Mouse (Mus musculus): ENCODE measurements around the gene Ctla4. TPM values are rescaled to one million over a fixed set of nuclear protein-coding genes. Genes with fewer than 3 reads are reported as not detected.

Ctla4 gene
- polyA plus RNA-seq, 1 experiment from 2014 or later: not detected

- H3K9ac ChIP-seq (ENCODE audit: low read depth, low read length): no peak overlapping the region
- H3K27ac ChIP-seq: no peak overlapping the region
- H3K27me3 ChIP-seq (ENCODE audit: insufficient read depth, low read length): no peaks in the 10 kb centered on the region
- no peak for ATAC-seq (replicated peaks; ENCODE audit: low FRiP score, low read depth)
- 84% methylated on average over 3 of the region's 3 CpGs for WGBS
- H3K4me1 ChIP-seq (replicated peaks; ENCODE audit: insufficient read depth, low read length): no peaks in the 10 kb centered on the region
- no peak overlapping the region for H3K4me3 ChIP-seq (replicated peaks; ENCODE audit: low read depth, low read length)
- no peaks in the 10 kb centered on the region for H3K9me3 ChIP-seq (replicated peaks; ENCODE audit: low read length)
- no peaks in the 10 kb centered on the region for H3K36me3 ChIP-seq (ENCODE audit: insufficient read depth, low read length)
- DNase-seq (ENCODE audit: low spot score): no peak
- no peak overlapping the region for H3K4me2 ChIP-seq (ENCODE audit: low read length)
- TF ChIP-seq CTCF (IDR thresholded peaks at IDR 0.05; ENCODE audit: low read depth): no peak
These were observed 53.2 kb downstream of the Ctla4 start for GRCm38 (mm10) chr1:60940023-60940422.

- Histone ChIP-seq H3K4me3 (replicated peaks; ENCODE audit: low read depth, low read length) (no peak overlapping the region), H3K4me2 (ENCODE audit: low read length) (no peak overlapping the region), H3K27me3 (ENCODE audit: insufficient read depth, low read length) (no peaks in the 10 kb centered on the region), H3K9me3 (replicated peaks; ENCODE audit: low read length) (no peaks in the 10 kb centered on the region), H3K4me1 (replicated peaks; ENCODE audit: insufficient read depth, low read length) (no peaks in the 10 kb centered on the region), H3K36me3 (ENCODE audit: insufficient read depth, low read length) (no peaks in the 10 kb centered on the region), H3K9ac (ENCODE audit: low read depth, low read length) (no peak overlapping the region), H3K27ac (no peak overlapping the region)
- ATAC-seq (replicated peaks; ENCODE audit: low FRiP score, low read depth): no peak
- DNase-seq (ENCODE audit: low spot score): no peak
- TF ChIP-seq CTCF (IDR thresholded peaks at IDR 0.05; ENCODE audit: low read depth): no peak
- 79% methylated on average over 1 of the region's 1 CpGs for WGBS
These were observed 53.8 kb downstream of the Ctla4 start for GRCm38 (mm10) chr1:60940620-60941019.

- no peaks in the 10 kb centered on the region for H3K4me1 ChIP-seq (replicated peaks; ENCODE audit: insufficient read depth, low read length)
- H3K9me3 ChIP-seq (replicated peaks; ENCODE audit: low read length): no peaks in the 10 kb centered on the region
- no peak overlapping the region for H3K4me3 ChIP-seq (replicated peaks; ENCODE audit: low read depth, low read length)
- no peak overlapping the region for H3K27ac ChIP-seq
- ATAC-seq (replicated peaks; ENCODE audit: low FRiP score, low read depth): no peak
- no peak for DNase-seq (ENCODE audit: low spot score)
- 86% methylated on average over 5 of the region's 5 CpGs for WGBS
- H3K4me2 ChIP-seq (ENCODE audit: low read length): no peak overlapping the region
- H3K9ac ChIP-seq (ENCODE audit: low read depth, low read length): no peak overlapping the region
- no peak for TF ChIP-seq CTCF (IDR thresholded peaks at IDR 0.05; ENCODE audit: low read depth)
- no peaks in the 10 kb centered on the region for H3K36me3 ChIP-seq (ENCODE audit: insufficient read depth, low read length)
- H3K27me3 ChIP-seq (ENCODE audit: insufficient read depth, low read length): no peaks in the 10 kb centered on the region
These were observed 54.6 kb downstream of the Ctla4 start for GRCm38 (mm10) chr1:60941056-60942048.

- H3K4me3 ChIP-seq (replicated peaks; ENCODE audit: low read depth, low read length): no peak overlapping the region
- H3K27ac ChIP-seq: no peak overlapping the region
- no peaks in the 10 kb centered on the region for H3K9me3 ChIP-seq (replicated peaks; ENCODE audit: low read length)
- TF ChIP-seq CTCF (IDR thresholded peaks at IDR 0.05; ENCODE audit: low read depth): no peak
- DNase-seq (ENCODE audit: low spot score) (no peak), ATAC-seq (replicated peaks; ENCODE audit: low FRiP score, low read depth) (no peak)
- no peak overlapping the region for H3K4me2 ChIP-seq (ENCODE audit: low read length)
- WGBS: 83% methylated on average over 2 of the region's 2 CpGs
- no peak overlapping the region for H3K9ac ChIP-seq (ENCODE audit: low read depth, low read length)
- no peaks in the 10 kb centered on the region for H3K36me3 ChIP-seq (ENCODE audit: insufficient read depth, low read length)
- no peaks in the 10 kb centered on the region for H3K27me3 ChIP-seq (ENCODE audit: insufficient read depth, low read length)
- H3K4me1 ChIP-seq (replicated peaks; ENCODE audit: insufficient read depth, low read length): no peaks in the 10 kb centered on the region
These were observed 56.1 kb downstream of the Ctla4 start for GRCm38 (mm10) chr1:60942921-60943320.

GRCm38 (mm10) chr1:60945633-60946401 lies 59.0 kb downstream of the Ctla4 start:
- no peak overlapping the region for H3K27ac ChIP-seq
- no peak for TF ChIP-seq CTCF (IDR thresholded peaks at IDR 0.05; ENCODE audit: low read depth)
- no peak overlapping the region for H3K4me2 ChIP-seq (ENCODE audit: low read length)
- H3K27me3 ChIP-seq (ENCODE audit: insufficient read depth, low read length): no peaks in the 10 kb centered on the region
- ATAC-seq (replicated peaks; ENCODE audit: low FRiP score, low read depth) (no peak), DNase-seq (ENCODE audit: low spot score) (no peak)
- H3K36me3 ChIP-seq (ENCODE audit: insufficient read depth, low read length): no peaks in the 10 kb centered on the region
- no peak overlapping the region for H3K9ac ChIP-seq (ENCODE audit: low read depth, low read length)
- no peaks in the 10 kb centered on the region for H3K4me1 ChIP-seq (replicated peaks; ENCODE audit: insufficient read depth, low read length)
- H3K4me3 ChIP-seq (replicated peaks; ENCODE audit: low read depth, low read length): no peak overlapping the region
- WGBS: 79% methylated on average over 8 of the region's 8 CpGs
- H3K9me3 ChIP-seq (replicated peaks; ENCODE audit: low read length): no peaks in the 10 kb centered on the region

GRCm38 (mm10) chr1:60948112-60948511 lies 61.3 kb downstream of the Ctla4 start:
- no peak overlapping the region for H3K4me2 ChIP-seq (ENCODE audit: low read length)
- ATAC-seq (replicated peaks; ENCODE audit: low FRiP score, low read depth): no peak
- H3K36me3 ChIP-seq (ENCODE audit: insufficient read depth, low read length): no peaks in the 10 kb centered on the region
- no peak for DNase-seq (ENCODE audit: low spot score)
- no peak overlapping the region for H3K4me3 ChIP-seq (replicated peaks; ENCODE audit: low read depth, low read length)
- no peaks in the 10 kb centered on the region for H3K4me1 ChIP-seq (replicated peaks; ENCODE audit: insufficient read depth, low read length)
- no peak for TF ChIP-seq CTCF (IDR thresholded peaks at IDR 0.05; ENCODE audit: low read depth)
- no peak overlapping the region for H3K27ac ChIP-seq
- WGBS: 68% methylated on average over 6 of the region's 6 CpGs
- no peaks in the 10 kb centered on the region for H3K27me3 ChIP-seq (ENCODE audit: insufficient read depth, low read length)
- no peak overlapping the region for H3K9ac ChIP-seq (ENCODE audit: low read depth, low read length)
- no peaks in the 10 kb centered on the region for H3K9me3 ChIP-seq (replicated peaks; ENCODE audit: low read length)
